Mouse (Mus musculus): ENCODE results near the gene Babam2.

Babam2 gene

DNA sequence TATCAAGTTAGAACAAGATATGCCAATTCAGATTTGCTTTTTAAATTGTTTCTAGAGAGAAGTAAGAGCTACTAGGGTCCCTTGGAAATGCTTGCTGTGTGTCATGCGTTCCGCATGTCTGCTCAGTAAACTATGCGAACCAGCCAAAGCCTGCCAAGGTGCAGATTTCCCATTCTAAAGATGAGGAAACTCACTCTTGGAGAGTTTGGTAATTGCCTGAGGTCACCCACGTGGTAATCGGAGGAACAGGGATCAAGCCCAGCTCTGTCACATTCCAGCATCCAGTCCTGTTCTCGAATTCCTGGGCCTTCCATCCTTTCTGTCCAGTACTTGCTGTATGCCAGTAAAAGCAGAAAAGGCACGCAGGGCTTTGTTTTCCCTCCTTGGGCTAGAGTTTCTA, 345.7 kb downstream of the Babam2 start:
- DNase-seq (ENCODE audit: low read depth, low spot score), result no peak

DNA sequence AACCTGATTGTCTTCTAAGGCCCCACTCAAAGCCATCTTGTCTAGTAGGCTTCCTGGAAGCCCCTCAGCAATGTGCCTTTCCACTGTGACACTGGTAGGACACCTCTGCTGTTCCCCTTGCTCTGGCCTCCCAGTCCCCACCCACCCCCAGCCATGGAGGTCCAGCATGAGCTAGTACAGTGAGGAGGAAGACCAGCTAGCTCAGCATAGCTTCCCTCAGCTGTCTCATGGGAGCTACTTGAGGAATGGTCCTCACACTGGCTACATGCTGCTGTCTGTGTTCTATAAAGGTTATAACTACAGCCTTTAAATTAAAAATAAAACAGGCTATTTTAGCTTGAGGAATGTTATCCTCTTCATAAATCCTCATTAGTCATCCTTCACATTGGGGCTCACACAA, 346.5 kb downstream of the Babam2 start:
- DNase-seq (ENCODE audit: low read depth, low spot score), result no peak

DNA sequence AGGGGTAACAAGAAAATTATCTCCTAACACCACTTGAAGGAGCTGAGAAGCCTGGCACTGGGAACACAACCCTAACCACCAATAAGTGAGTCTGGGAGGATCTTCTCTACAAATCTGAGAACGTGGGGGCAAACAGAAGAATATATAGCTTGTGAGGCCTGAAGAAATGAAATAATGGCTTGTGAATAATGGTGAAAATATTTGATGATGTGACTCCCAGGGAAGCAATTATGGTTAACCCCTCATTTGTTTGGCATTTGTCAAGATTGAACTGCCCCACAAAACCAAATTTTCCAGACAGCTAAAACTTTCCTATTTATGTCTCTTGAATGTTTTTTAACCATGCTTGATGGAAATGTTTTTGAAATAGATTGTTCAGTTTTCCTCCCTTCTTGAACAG, 354.4 kb downstream of the Babam2 start:
- peak; percentile 76 for DNase-seq (ENCODE audit: low read depth, low spot score)

- DNase-seq (ENCODE audit: low read depth, low spot score), result peak; percentile 56
Measured at GRCm38 (mm10) chr5:32052467-32052866, 355.0 kb downstream of the Babam2 start.

- no peak for DNase-seq (ENCODE audit: low read depth, low spot score)
Measured at GRCm38 (mm10) chr5:32053476-32053875, 356.0 kb downstream of the Babam2 start.

DNA sequence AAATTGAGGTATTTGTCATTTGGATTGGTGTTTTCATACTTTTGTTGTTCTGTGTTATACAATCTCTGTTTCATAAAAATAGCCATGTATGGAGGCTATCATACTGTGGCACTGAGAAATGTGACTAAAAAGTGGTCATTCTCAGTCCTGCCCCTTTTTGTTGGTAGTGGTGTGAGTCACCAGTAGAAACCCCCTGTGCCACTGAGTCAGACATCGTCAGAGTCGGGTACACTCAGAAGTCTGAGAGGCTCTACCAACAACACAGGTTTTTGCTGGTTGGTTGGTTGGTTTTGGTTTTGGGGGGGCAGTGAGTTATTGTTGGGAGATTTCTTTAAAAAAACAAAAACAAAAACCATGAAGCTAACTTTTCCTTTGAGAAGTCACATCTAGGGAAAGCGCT, 358.2 kb downstream of the Babam2 start:
- peak; percentile 84 for DNase-seq (ENCODE audit: low read depth, low spot score)

DNA sequence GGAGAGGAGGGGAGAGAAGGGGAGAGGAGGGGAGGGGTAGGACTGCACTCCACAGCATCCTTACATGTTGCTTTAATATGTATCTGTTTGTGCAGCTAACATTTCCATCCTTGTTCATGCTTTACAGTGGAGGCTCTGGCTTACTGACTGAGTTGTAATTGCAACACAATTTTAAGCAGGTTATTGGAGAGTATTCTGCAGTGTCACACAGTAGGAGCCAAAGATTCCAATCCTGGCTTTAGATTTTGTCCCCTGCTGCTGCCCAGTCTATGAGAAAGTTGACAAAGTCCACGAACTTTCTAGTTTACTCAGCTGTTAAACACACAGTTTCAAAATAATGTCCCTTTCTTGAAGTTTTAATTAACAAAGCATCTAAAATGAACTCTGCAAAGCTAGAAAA, 358.6 kb downstream of the Babam2 start:
- no peak for DNase-seq (ENCODE audit: low read depth, low spot score)

- DNase-seq (ENCODE audit: low read depth, low spot score), result no peak
Measured at GRCm38 (mm10) chr5:32058481-32059253, 361.2 kb downstream of the Babam2 start.

DNA sequence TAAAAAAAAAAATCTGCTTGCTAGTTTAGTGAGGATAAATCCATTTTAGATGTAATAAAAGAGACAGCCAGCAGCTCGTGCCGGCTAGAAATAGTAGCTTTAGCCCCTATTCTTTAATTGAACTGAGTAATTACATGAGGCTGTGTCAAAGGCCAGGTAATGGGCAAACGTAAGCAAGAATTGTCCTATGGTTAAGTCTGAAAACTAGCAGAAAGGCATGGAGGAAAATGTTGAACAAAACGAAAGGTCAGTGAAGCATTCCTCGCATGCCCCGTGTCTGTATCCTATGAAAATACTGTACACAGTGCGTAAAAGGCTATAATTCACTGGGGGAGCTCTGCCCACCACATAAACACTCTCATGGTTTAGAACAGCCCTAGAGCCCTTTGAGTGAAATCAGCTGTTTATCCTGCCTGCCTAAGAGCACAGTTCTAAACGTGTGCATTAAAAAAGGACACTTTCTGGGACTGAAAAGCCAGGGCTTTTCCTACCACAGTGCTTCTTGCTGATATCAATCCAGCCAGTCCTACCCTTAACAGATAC, 361.8 kb downstream of the Babam2 start:
- DNase-seq (ENCODE audit: low read depth, low spot score), result no peak

DNA sequence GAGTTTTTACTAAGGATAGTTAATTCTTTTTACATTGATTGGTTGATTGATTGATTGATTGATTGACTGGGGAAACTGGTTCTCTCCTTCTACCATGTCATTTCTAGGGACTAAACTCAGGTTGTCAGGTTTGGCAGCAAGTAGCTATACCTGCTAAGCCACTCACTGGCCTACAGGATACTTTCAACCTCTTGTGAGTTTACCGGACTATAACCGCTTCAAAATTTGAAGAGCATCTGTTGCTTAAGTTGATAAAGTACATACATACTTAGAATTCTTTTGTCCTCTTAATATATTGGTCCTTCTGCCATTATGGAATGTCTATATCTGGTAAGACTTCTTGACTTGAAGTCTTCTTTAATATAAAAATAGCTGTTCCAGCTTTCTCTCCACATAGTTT, 363.0 kb downstream of the Babam2 start:
- DNase-seq (ENCODE audit: low read depth, low spot score), result no peak

- no peak for DNase-seq (ENCODE audit: low read depth, low spot score)
Measured at GRCm38 (mm10) chr5:32061854-32062253, 364.4 kb downstream of the Babam2 start.

DNA sequence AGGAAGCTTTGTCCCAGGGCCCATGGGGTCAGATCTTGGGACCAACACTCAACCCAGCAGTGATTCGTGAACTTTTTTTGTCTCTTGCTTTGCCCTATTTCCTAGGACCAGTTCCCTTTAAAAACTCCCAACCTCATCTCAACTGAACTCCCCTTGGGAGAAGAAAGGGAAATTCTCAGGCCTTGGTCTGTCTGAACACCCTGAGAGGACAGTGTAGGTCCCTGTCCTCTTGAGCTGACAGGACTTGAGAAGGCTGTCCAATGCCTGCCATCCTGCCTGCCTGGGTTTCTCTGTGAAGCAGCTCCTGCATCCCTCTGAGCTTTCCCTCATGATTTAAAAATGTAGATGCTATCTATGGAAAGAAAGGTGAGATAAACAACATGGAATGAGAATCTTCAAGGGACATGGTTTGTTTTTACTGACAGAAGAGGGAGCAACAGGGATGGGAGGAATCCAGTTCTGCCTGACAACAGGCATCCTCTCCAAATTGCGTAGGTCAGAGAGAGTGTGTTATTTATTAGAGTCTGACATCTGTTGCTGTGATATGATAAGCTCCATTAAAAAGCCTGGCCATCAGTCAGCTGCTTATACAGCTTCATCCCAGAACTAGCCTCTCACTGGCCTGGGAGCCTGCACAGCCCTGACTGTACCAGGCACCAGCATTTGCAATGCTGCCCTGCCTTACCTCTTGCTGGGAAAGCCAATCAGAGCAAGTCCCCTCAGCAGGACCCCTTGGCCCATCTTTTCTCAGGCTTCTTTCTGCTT, 367.0 kb downstream of the Babam2 start:
- DNase-seq (ENCODE audit: low read depth, low spot score), result no peak

GRCm38 (mm10) chr5:32066015-32066734, 368.7 kb downstream of the Babam2 start:
- DNase-seq (ENCODE audit: low read depth, low spot score), result no peak

GRCm38 (mm10) chr5:32066839-32067238, 369.4 kb downstream of the Babam2 start:
- DNase-seq (ENCODE audit: low read depth, low spot score), result no peak

DNA sequence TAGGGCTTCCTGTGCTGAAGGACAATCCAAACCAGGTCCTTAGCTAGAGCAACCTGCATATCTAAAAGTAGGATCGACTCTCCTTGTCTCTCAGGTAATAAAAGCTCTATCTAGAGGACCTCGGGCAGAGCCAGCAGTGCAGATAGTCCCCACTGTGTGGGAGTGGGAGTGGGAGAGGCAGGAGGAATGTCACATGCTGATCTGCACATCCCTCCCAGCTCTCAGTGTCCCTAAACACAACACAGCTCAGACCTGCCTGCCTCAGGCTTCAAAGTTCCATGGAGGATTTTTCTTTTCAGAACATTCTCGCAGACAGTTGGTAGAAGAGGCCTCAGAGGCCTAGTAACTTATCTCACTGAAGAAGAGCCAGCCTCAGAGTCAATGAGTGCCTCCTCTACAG, 371.1 kb downstream of the Babam2 start:
- DNase-seq (ENCODE audit: low read depth, low spot score), result no peak

DNA sequence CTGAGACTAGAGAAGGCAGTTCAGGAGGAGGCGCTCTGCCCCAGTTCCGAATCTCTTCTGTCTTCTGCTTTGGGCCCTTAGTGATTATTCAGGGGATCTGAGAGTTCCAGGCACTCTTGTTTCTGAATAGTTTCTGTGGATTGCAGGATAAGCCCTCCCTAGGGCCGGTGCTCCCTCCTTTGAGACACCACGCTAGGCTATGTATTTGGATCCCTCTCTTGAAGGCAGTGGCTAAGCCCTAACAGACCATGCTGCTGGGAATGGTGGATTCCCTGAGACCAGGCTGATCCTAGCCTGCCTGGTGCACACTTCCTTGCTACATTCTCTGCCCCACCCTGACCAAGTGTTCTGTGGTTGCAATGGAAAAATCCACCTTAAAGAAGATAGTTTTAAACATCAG, 371.6 kb downstream of the Babam2 start:
- no peak for DNase-seq (ENCODE audit: low read depth, low spot score)

DNA sequence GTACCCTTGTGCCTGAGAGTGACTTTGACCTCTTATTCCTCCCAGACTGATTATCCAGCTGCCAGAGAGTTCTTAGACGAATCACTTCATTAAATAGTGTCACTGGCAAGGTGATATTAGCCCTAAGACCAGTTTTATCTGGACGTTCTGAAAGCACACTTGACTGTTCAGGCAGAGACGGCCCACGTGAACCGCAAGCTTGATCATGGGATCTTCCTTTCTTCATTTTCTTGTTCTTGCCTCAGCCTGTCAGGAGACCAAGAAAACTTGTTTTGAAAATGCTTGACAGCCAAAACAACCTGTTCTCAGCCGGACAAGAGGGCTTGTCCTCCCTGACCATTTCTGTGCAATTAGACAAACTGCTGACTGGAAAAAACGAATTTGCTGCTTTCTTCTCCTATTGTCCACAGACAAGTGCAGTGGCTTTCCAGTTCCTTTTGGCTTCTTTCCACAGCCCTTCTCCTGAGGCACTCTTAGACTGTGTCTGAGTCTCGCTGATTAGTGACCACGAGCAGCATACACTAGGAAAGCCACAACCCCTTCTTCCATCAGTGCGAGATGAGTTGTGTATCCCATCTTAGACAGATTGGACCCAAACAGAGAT, 372.2 kb downstream of the Babam2 start:
- no peak for DNase-seq (ENCODE audit: low read depth, low spot score)

- no peak for DNase-seq (ENCODE audit: low read depth, low spot score)
Measured at GRCm38 (mm10) chr5:32070781-32071180, 373.3 kb downstream of the Babam2 start.

DNA sequence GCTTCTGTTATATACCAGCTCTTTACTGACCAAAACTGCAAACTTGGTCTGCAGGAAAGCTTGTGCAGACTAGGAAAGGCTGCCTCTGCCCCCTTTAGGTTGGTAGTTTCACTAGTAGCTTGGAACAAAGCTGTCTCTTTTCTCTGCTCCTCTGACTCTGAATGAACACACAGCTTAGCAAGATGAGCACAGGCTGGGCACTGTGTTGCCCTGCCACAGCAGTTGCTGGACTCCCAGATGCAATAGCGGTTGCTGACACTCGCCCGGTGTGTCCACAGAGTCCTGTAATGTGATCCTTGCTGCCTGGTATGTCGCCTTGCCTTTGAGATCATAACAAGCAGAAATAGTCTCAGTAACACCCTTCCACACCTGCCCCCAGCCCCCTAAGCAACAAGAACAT, 373.8 kb downstream of the Babam2 start:
- DNase-seq (ENCODE audit: low read depth, low spot score), result no peak

GRCm38 (mm10) chr5:32071824-32072223, 374.3 kb downstream of the Babam2 start:
- no peak for DNase-seq (ENCODE audit: low read depth, low spot score)

- DNase-seq (ENCODE audit: low read depth, low spot score), result no peak
Measured at GRCm38 (mm10) chr5:32072877-32073276, 375.4 kb downstream of the Babam2 start.

- DNase-seq (ENCODE audit: low read depth, low spot score), result no peak
Measured at GRCm38 (mm10) chr5:32074053-32074452, 376.6 kb downstream of the Babam2 start.
